In genomic region chr2:179974651-179975471, GRCm38 (mm10) we compare ENCODE assay signal across 8 mouse cellular contexts. TPM values are rescaled to one million over a fixed set of nuclear protein-coding genes. Genes with fewer than 3 reads are reported as not detected.
DNase-seq lines count a peak whose midpoint lies in the region; ATAC-seq and TF ChIP-seq lines count a peak whose summit lies in the region.

No protein-coding gene starts in this region.

- TF ChIP-seq POLR2A in cortical plate, adult 2 months (IDR thresholded peaks at IDR 0.05; ENCODE audit: extremely low read depth, insufficient read depth, low read length) = no peak

- no peak for TF ChIP-seq CTCF in cortical plate, adult 2 months (IDR thresholded peaks at IDR 0.05; ENCODE audit: extremely low read depth, insufficient read depth, low read length)
- no peak for TF ChIP-seq CTCF in heart, postnatal 0 days (IDR thresholded peaks at IDR 0.05; ENCODE audit: low read depth)

- peaks cover 18% of the 10 kb centered on the region for H3K4me1 ChIP-seq in cortical plate, adult 2 months (ENCODE audit: control insufficient read depth, insufficient read depth, low read length)
- peaks cover 55% of the 10 kb centered on the region for H3K4me1 ChIP-seq in heart, postnatal 0 days (ENCODE audit: control insufficient read depth, insufficient read depth)
- H3K4me1 ChIP-seq in stomach, embryonic 14.5 days (ENCODE audit: control insufficient read depth, insufficient read depth, low read length) = peaks cover 22% of the 10 kb centered on the region; the same call in 1 of the 2 replicates

- H3K4me2 ChIP-seq in heart, postnatal 0 days (ENCODE audit: low read depth, low read length) = peak overlapping the region; percentile 97
- peak overlapping the region; percentile 99 for H3K4me2 ChIP-seq in stomach, embryonic 14.5 days (replicated peaks; ENCODE audit: low read depth, low read length)

- peak; percentile 30 for DNase-seq in ovary, postnatal 36 days (ENCODE audit: low spot score)
- DNase-seq in ovary, adult 18-20 months (ENCODE audit: low spot score) = no peak
- DNase-seq in heart, postnatal 0 days (ENCODE audit: low spot score) = no peak
- DNase-seq in kidney, postnatal 36 days = peak; percentile 49 to 77

- H3K9ac ChIP-seq in heart, postnatal 0 days (replicated peaks; ENCODE audit: low read depth, low read length) = peak overlapping the region; percentile 55
- peak overlapping the region; percentile 80 for H3K9ac ChIP-seq in stomach, embryonic 14.5 days (replicated peaks; ENCODE audit: low read depth, low read length)

- no peak for ATAC-seq in heart, postnatal 0 days (ENCODE audit: insufficient read depth, low read depth)
- peak; percentile 19; the same call in 1 of the 2 replicates for ATAC-seq in megakaryocyte, adult 5-6 weeks (ENCODE audit: poor library complexity, severe bottlenecking)
- peak; percentile 9; the same call in 1 of the 2 replicates for ATAC-seq in stomach, embryonic 14.5 days (ENCODE audit: insufficient number of reproducible peaks, insufficient read depth, low FRiP score, low read depth)
- ATAC-seq in frontal cortex, adult (ENCODE audit: low TSS enrichment) = no peak

- no peaks in the 10 kb centered on the region for H3K36me3 ChIP-seq in heart, postnatal 0 days (replicated peaks; ENCODE audit: control insufficient read depth, insufficient read depth, low read length)
- H3K36me3 ChIP-seq in stomach, embryonic 14.5 days (ENCODE audit: control insufficient read depth, insufficient read depth, low read length) = no peaks in the 10 kb centered on the region

- H3K4me3 ChIP-seq in cortical plate, adult 2 months (ENCODE audit: insufficient read depth, low read length) = peak overlapping the region; percentile 67
- H3K4me3 ChIP-seq in heart, postnatal 0 days (ENCODE audit: low read depth, low read length) = peak overlapping the region; percentile 60
- peak overlapping the region; percentile 76 for H3K4me3 ChIP-seq in stomach, embryonic 14.5 days (ENCODE audit: low read depth, low read length)

- no peak overlapping the region for H3K27ac ChIP-seq in cortical plate, adult 2 months (ENCODE audit: insufficient read depth, low read length)
- peak overlapping the region; percentile 60; the same call in 1 of the 2 replicates for H3K27ac ChIP-seq in heart, postnatal 0 days (ENCODE audit: low read depth)
- no peak overlapping the region for H3K27ac ChIP-seq in stomach, embryonic 14.5 days (ENCODE audit: low read length)

- H3K27me3 ChIP-seq in heart, postnatal 0 days (ENCODE audit: control insufficient read depth, insufficient read depth, low read length) = no peaks in the 10 kb centered on the region
- H3K27me3 ChIP-seq in stomach, embryonic 14.5 days (ENCODE audit: control insufficient read depth, insufficient read depth, low read length) = no peaks in the 10 kb centered on the region

- 6% methylated on average over 44 of the region's 45 CpGs for WGBS in heart, postnatal 0 days
- 5% methylated on average over 45 of the region's 45 CpGs for WGBS in stomach, embryonic 14.5 days

- no peak for TF ChIP-seq EP300 in heart, postnatal 0 days (IDR thresholded peaks at IDR 0.05; ENCODE audit: low read depth)

- no peaks in the 10 kb centered on the region for H3K9me3 ChIP-seq in heart, postnatal 0 days (replicated peaks; ENCODE audit: control insufficient read depth, low read length)
- H3K9me3 ChIP-seq in stomach, embryonic 14.5 days (ENCODE audit: control insufficient read depth, low read depth, low read length) = no peaks in the 10 kb centered on the region

RNA-seq across cellular contexts. Expression of gene Taf4, which starts 1.6 kb away (rescaled TPM):
- polyA plus RNA-seq in cortical plate, adult 2 months (2012; rRNA removed) = 10.9 and 11.0 TPM in 2 replicates
- 4.4 and 5.9 TPM in 2 replicates for total RNA-seq in heart, postnatal 0 days (2014; rRNA removed; ENCODE audit: low replicate concordance)
- polyA plus RNA-seq in heart, postnatal 0 days (2015; fragmentation: Nextera tagmentation; extraction: Ambion mirVana) = 1.8 TPM in 2 replicates
- total RNA-seq in megakaryocyte, adult 5-6 weeks (2015) = 28.4 and 31.8 TPM in 2 replicates
- 27.6 and 43.5 TPM in 2 replicates for total RNA-seq in megakaryocyte, adult 5-6 weeks (2017)
- 5.7 and 6.8 TPM in 2 replicates for polyA plus RNA-seq in stomach, embryonic 14.5 days (2014; fragmentation: Nextera tagmentation; extraction: Ambion mirVana)

RNA-seq across cellular contexts. Expression of gene Lsm14b, which starts 49.9 kb away (rescaled TPM):
- 78.0 and 80.6 TPM in 2 replicates for polyA plus RNA-seq in cortical plate, adult 2 months (2012; rRNA removed)
- 32.5 and 36.0 TPM in 2 replicates for total RNA-seq in heart, postnatal 0 days (2014; rRNA removed; ENCODE audit: low replicate concordance)
- 5.7 and 6.1 TPM in 2 replicates for polyA plus RNA-seq in heart, postnatal 0 days (2015; fragmentation: Nextera tagmentation; extraction: Ambion mirVana)
- total RNA-seq in megakaryocyte, adult 5-6 weeks (2015) = 10.6 and 10.9 TPM in 2 replicates
- total RNA-seq in megakaryocyte, adult 5-6 weeks (2017) = 28.8 and 31.0 TPM in 2 replicates
- 6.9 and 7.6 TPM in 2 replicates for polyA plus RNA-seq in stomach, embryonic 14.5 days (2014; fragmentation: Nextera tagmentation; extraction: Ambion mirVana)

Comparison
In these comparisons a context has a peak if more than half of its experiments do, and no peak if none do; other contexts are left out.
1. DNase-seq: peak in ovary, postnatal 36 days (single experiment) and kidney, postnatal 36 days (2 of 2); none in ovary, adult 18-20 months (single experiment) and heart, postnatal 0 days (single experiment).
2. ATAC-seq: peak in megakaryocyte, adult 5-6 weeks (single experiment) and stomach, embryonic 14.5 days (single experiment); none in heart, postnatal 0 days (single experiment) and frontal cortex, adult (single experiment).
3. Peak in every context shown above with its lines, with median percentiles within 50 percentile points of each other: H3K4me3 ChIP-seq.